Mouse (Mus musculus): ENCODE data around the gene Alyref. TPM values are rescaled to one million over a fixed set of nuclear protein-coding genes. Genes with fewer than 3 reads are reported as not detected.
A peak's percentile ranks its signal among the peaks of the same experiment; 100 is the strongest.
"Not testable (repeated sequence)": the region's sequence is repeated elsewhere in the genome, so short reads cannot be mapped to it uniquely, and the experiment has no call there.

Gene Alyref
- polyA plus RNA-seq, 1 experiment from 2014 or later = 361 TPM

GRCm38 (mm10) chr11:120558843-120559242 is 39.3 kb downstream of the Alyref start:
- not testable (repeated sequence) for H3K4me1 ChIP-seq (replicated peaks; ENCODE audit: insufficient read depth, low read length); H3K4me3 ChIP-seq (replicated peaks; ENCODE audit: low read depth, low read length); H3K9ac ChIP-seq (ENCODE audit: low read depth, low read length); H3K27ac ChIP-seq; H3K27me3 ChIP-seq (ENCODE audit: insufficient read depth, low read length); H3K4me2 ChIP-seq (ENCODE audit: low read length); ATAC-seq (replicated peaks; ENCODE audit: low FRiP score, low read depth); DNase-seq (ENCODE audit: low spot score); H3K9me3 ChIP-seq (replicated peaks; ENCODE audit: low read length)
- H3K36me3 ChIP-seq (ENCODE audit: insufficient read depth, low read length) = peaks cover 44% of the 10 kb centered on the region
- 0 out of 2 replicates have a peak, but pooled peaks have one; percentile 14 for TF ChIP-seq CTCF (IDR thresholded peaks at IDR 0.05; ENCODE audit: low read depth)
- WGBS = 88% methylated on average over 6 of the region's 6 CpGs

- Histone ChIP-seq H3K4me3 (replicated peaks; ENCODE audit: low read depth, low read length) (no peak overlapping the region), H3K27ac (no peak overlapping the region), H3K9me3 (replicated peaks; ENCODE audit: low read length) (no peaks in the 10 kb centered on the region), H3K4me2 (ENCODE audit: low read length) (no peak overlapping the region), H3K4me1 (replicated peaks; ENCODE audit: insufficient read depth, low read length) (peaks cover 2% of the 10 kb centered on the region; the same call in 1 of the 2 replicates), H3K36me3 (ENCODE audit: insufficient read depth, low read length) (peaks cover 10% of the 10 kb centered on the region), H3K27me3 (ENCODE audit: insufficient read depth, low read length) (no peaks in the 10 kb centered on the region), H3K9ac (ENCODE audit: low read depth, low read length) (no peak overlapping the region)
- no peak for DNase-seq (ENCODE audit: low spot score)
- no peak for ATAC-seq (replicated peaks; ENCODE audit: low FRiP score, low read depth)
- no peak for TF ChIP-seq CTCF (IDR thresholded peaks at IDR 0.05; ENCODE audit: low read depth)
- 64% methylated on average over 2 of the region's 2 CpGs for WGBS
Measured at GRCm38 (mm10) chr11:120555260-120555659, 42.9 kb downstream of the Alyref start.

GRCm38 (mm10) chr11:120554834-120555233 is 43.3 kb downstream of the Alyref start:
- H3K27me3 ChIP-seq (ENCODE audit: insufficient read depth, low read length) = no peaks in the 10 kb centered on the region
- no peak overlapping the region for H3K27ac ChIP-seq
- no peaks in the 10 kb centered on the region for H3K9me3 ChIP-seq (replicated peaks; ENCODE audit: low read length)
- H3K9ac ChIP-seq (ENCODE audit: low read depth, low read length) = no peak overlapping the region
- no peak overlapping the region for H3K4me3 ChIP-seq (replicated peaks; ENCODE audit: low read depth, low read length)
- H3K4me2 ChIP-seq (ENCODE audit: low read length) = no peak overlapping the region
- 0 out of 2 replicates have a peak, but pooled peaks cover 6% of the 10 kb centered on the region for H3K36me3 ChIP-seq (ENCODE audit: insufficient read depth, low read length)
- no peak for TF ChIP-seq CTCF (IDR thresholded peaks at IDR 0.05; ENCODE audit: low read depth)
- ATAC-seq (replicated peaks; ENCODE audit: low FRiP score, low read depth) (no peak), DNase-seq (ENCODE audit: low spot score) (no peak)
- 74% methylated on average over 7 of the region's 7 CpGs for WGBS
- peaks cover 6% of the 10 kb centered on the region for H3K4me1 ChIP-seq (replicated peaks; ENCODE audit: insufficient read depth, low read length)

- TF ChIP-seq CTCF (IDR thresholded peaks at IDR 0.05; ENCODE audit: low read depth) = no peak
- H3K9me3 ChIP-seq (replicated peaks; ENCODE audit: low read length) = no peaks in the 10 kb centered on the region
- ATAC-seq (replicated peaks; ENCODE audit: low FRiP score, low read depth) (no peak), DNase-seq (ENCODE audit: low spot score) (no peak)
- no peak overlapping the region for H3K4me2 ChIP-seq (ENCODE audit: low read length)
- no peaks in the 10 kb centered on the region for H3K36me3 ChIP-seq (ENCODE audit: insufficient read depth, low read length)
- no peaks in the 10 kb centered on the region for H3K27me3 ChIP-seq (ENCODE audit: insufficient read depth, low read length)
- no peak overlapping the region for H3K27ac ChIP-seq
- peaks cover 16% of the 10 kb centered on the region for H3K4me1 ChIP-seq (replicated peaks; ENCODE audit: insufficient read depth, low read length)
- no peak overlapping the region for H3K9ac ChIP-seq (ENCODE audit: low read depth, low read length)
- no peak overlapping the region for H3K4me3 ChIP-seq (replicated peaks; ENCODE audit: low read depth, low read length)
- 66% methylated on average over 5 of the region's 5 CpGs for WGBS
Measured at GRCm38 (mm10) chr11:120552736-120553135, 45.4 kb downstream of the Alyref start.

GRCm38 (mm10) chr11:120550810-120551440 is 47.2 kb downstream of the Alyref start, which contains the start of gene Ppp1r27:
TSS of gene Ppp1r27 (minus strand) at chr11:120551132.
- Histone ChIP-seq H3K27ac (peak within 1 kb of the TSS; percentile 98), H3K9me3 (replicated peaks; ENCODE audit: low read length) (no peaks in the 10 kb centered on the region), H3K27me3 (ENCODE audit: insufficient read depth, low read length) (no peaks in the 10 kb centered on the region), H3K9ac (ENCODE audit: low read depth, low read length) (peak within 1 kb of the TSS; percentile 98), H3K4me1 (replicated peaks; ENCODE audit: insufficient read depth, low read length) (peaks cover 17% of the 10 kb centered on the region), H3K4me2 (ENCODE audit: low read length) (peak within 1 kb of the TSS; percentile 80), H3K4me3 (replicated peaks; ENCODE audit: low read depth, low read length) (peak within 1 kb of the TSS; percentile 87), H3K36me3 (ENCODE audit: insufficient read depth, low read length) (no peaks in the 10 kb centered on the region)
- WGBS = 89% methylated on average over 28 of the region's 28 CpGs
- TF ChIP-seq CTCF (IDR thresholded peaks at IDR 0.05; ENCODE audit: low read depth) = no peak
- no peak for DNase-seq (ENCODE audit: low spot score)
- ATAC-seq (replicated peaks; ENCODE audit: low FRiP score, low read depth) = no peak

- no peak for DNase-seq (ENCODE audit: low spot score)
- Histone ChIP-seq H3K27me3 (ENCODE audit: insufficient read depth, low read length) (no peaks in the 10 kb centered on the region), H3K4me2 (ENCODE audit: low read length) (peak overlapping the region; percentile 80), H3K27ac (peak overlapping the region; percentile 98), H3K36me3 (ENCODE audit: insufficient read depth, low read length) (no peaks in the 10 kb centered on the region), H3K9ac (ENCODE audit: low read depth, low read length) (peak overlapping the region; percentile 98), H3K4me1 (replicated peaks; ENCODE audit: insufficient read depth, low read length) (peaks cover 17% of the 10 kb centered on the region), H3K4me3 (replicated peaks; ENCODE audit: low read depth, low read length) (peak overlapping the region; percentile 87), H3K9me3 (replicated peaks; ENCODE audit: low read length) (no peaks in the 10 kb centered on the region)
- ATAC-seq (replicated peaks; ENCODE audit: low FRiP score, low read depth) = no peak
- WGBS = 47% methylated on average over 11 of the region's 11 CpGs
- no peak for TF ChIP-seq CTCF (IDR thresholded peaks at IDR 0.05; ENCODE audit: low read depth)
Measured at GRCm38 (mm10) chr11:120549986-120550809, 48.0 kb downstream of the Alyref start.

Data from kidney, postnatal 0 days (tissue).